Mouse (Mus musculus): Measurements from ENCODE around the gene Cgnl1. TPM values are rescaled to one million over a fixed set of nuclear protein-coding genes. Genes with fewer than 3 reads are reported as not detected.

The Cgnl1 gene
- polyA plus RNA-seq, 1 experiment = 36.5 TPM

DNA sequence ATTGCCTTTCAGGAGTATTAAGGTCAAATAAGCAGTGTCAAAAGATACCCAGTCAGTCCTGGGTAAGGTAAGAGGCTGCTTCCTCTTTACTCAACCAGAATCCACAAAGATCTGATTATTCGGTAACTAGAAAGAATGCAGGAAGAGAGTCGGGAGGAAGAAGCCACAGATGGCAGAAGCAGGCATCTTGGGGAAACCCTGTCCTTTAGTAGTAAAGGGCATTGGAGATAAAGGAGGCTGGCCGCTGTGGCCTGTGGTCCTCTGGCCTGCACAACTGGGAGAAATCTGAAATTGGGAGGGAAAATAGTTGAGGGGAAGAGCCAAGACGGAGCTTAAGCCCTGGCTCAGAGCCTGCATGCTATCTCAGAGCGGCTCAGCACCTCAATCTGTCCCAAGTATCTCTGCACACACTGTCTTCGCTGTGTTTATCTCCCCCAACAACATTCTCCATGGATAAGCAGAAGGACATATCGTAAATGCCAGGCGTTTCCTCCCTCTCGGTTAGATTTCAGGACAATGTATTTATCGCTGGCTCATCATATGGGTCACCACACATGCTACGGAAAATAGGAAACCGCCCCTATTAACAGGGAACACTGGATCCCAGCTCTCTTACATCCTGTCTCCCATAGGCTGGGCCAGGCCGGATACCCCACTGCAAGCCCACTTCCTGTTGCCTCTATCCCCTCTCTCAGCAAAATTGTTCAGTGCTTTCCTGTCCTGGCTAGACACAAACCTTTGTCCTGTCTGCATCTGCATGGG, 164.9 kb downstream of the Cgnl1 start:
- Histone ChIP-seq H3K4me3 (ENCODE audit: control insufficient read depth, low read depth, low read length) (no peak overlapping the region), H3K27ac (ENCODE audit: control insufficient read depth, insufficient read depth, low read depth, low read length) (peak overlapping the region; percentile 43), H3K4me1 (ENCODE audit: control insufficient read depth, insufficient read depth, low read length) (peaks cover 3% of the 10 kb centered on the region), H3K36me3 (ENCODE audit: control insufficient read depth, insufficient read depth, low read length) (no peaks in the 10 kb centered on the region), H3K27me3 (ENCODE audit: control insufficient read depth, insufficient read depth, low read length) (no peaks in the 10 kb centered on the region)
- TF ChIP-seq POLR2A (IDR thresholded peaks at IDR 0.05; ENCODE audit: control insufficient read depth, low read depth, low read length) = no peak
- TF ChIP-seq CTCF (IDR thresholded peaks at IDR 0.05; ENCODE audit: control insufficient read depth, insufficient read depth, insufficient replicate concordance, low read depth, low read length) = no peak

DNA sequence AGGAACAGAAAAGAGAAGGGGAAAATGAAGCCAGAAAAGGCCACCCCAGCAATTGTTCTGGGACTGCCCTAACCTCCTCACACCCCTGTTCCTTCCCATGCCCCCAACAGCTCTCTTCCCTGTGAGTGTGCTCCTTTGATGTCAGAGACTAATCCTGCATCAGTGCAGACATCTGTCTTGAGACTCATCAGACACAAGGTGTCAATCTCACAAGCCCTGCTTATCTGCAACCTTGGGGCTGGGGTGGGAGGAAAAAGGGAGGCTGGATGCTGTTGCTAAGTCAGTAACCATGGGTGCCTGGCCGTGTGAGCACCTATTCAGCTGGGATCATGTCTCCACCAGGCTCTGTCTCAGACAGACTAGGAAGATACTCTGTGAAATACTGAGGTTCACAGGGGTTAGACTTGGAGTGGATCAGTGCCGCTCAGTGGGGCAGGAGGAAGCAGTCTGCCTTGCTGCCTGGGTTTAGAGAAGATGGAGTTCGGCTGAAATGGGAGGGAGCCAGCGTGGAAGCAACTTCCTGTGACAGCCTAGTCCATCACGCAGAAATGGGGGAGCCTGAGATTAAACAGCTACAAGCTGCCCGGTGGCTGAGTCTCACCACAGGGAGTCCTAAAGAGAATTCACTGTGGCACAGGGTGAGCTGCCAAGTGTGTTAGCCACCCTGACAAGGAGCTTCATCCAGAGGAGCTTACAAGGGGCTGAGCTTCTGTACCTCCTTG, 166.3 kb downstream of the Cgnl1 start:
- TF ChIP-seq CTCF (IDR thresholded peaks at IDR 0.05; ENCODE audit: control insufficient read depth, insufficient read depth, insufficient replicate concordance, low read depth, low read length) = no peak
- TF ChIP-seq POLR2A (IDR thresholded peaks at IDR 0.05; ENCODE audit: control insufficient read depth, low read depth, low read length) = no peak
- Histone ChIP-seq H3K4me1 (ENCODE audit: control insufficient read depth, insufficient read depth, low read length) (peaks cover 3% of the 10 kb centered on the region), H3K4me3 (ENCODE audit: control insufficient read depth, low read depth, low read length) (no peak overlapping the region), H3K27ac (ENCODE audit: control insufficient read depth, insufficient read depth, low read depth, low read length) (peak overlapping the region; percentile 14; the same call in 1 of the 2 replicates), H3K36me3 (ENCODE audit: control insufficient read depth, insufficient read depth, low read length) (no peaks in the 10 kb centered on the region), H3K27me3 (ENCODE audit: control insufficient read depth, insufficient read depth, low read length) (no peaks in the 10 kb centered on the region)

DNA sequence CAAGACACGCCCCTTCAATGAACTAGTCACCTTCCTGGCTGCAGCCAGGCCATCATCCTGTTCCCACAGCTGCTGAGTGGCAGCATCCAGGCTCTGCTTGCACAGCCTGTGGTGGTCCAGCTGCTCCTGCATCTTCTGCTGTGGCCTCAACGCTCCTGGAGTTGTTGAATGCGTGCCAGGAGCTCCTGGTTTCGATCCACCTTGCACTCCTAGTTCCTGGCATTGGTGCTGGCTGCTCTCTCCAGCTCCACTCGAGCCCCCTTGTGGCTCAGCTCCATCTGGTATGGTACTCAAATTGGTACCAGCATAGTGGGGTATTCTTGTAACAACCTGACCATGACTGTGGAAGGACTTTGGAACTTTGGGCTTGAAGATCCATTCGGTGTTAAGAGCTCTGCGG, 171.5 kb downstream of the Cgnl1 start:
- TF ChIP-seq CTCF (IDR thresholded peaks at IDR 0.05; ENCODE audit: control insufficient read depth, insufficient read depth, insufficient replicate concordance, low read depth, low read length) (no peak), POLR2A (IDR thresholded peaks at IDR 0.05; ENCODE audit: control insufficient read depth, low read depth, low read length) (no peak)

DNA sequence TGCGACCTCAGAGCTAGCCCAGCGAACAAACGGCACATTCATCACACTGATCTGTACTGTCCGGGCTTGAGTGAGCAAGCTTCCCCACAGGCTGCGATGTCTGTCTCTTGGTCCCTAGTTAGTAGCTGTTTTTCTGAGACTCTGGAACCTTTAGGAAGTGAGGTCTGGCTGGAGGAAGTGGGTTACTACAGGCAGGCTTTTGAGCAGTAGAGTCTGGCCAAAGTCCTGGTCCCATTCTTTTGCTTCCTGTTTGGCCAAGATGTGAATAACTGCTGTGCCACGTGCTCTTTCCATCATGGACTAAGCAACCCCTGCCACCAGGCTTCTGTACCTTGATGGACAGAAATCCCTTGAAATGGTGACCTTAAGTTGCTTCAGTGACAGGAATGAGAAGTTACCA, 174.5 kb downstream of the Cgnl1 start:
- Histone ChIP-seq H3K4me3 (ENCODE audit: control insufficient read depth, low read depth, low read length) (no peak overlapping the region), H3K36me3 (ENCODE audit: control insufficient read depth, insufficient read depth, low read length) (no peaks in the 10 kb centered on the region), H3K27me3 (ENCODE audit: control insufficient read depth, insufficient read depth, low read length) (no peaks in the 10 kb centered on the region), H3K27ac (ENCODE audit: control insufficient read depth, insufficient read depth, low read depth, low read length) (no peak overlapping the region), H3K4me1 (ENCODE audit: control insufficient read depth, insufficient read depth, low read length) (peaks cover 7% of the 10 kb centered on the region)
- TF ChIP-seq CTCF (IDR thresholded peaks at IDR 0.05; ENCODE audit: control insufficient read depth, insufficient read depth, insufficient replicate concordance, low read depth, low read length) (no peak), POLR2A (IDR thresholded peaks at IDR 0.05; ENCODE audit: control insufficient read depth, low read depth, low read length) (no peak)

More for the DNA sequence above, 171.5 kb downstream of the Cgnl1 start:
- Histone ChIP-seq H3K27ac (ENCODE audit: control insufficient read depth, insufficient read depth, low read depth, low read length) (no peak overlapping the region), H3K4me1 (ENCODE audit: control insufficient read depth, insufficient read depth, low read length) (peaks cover 3% of the 10 kb centered on the region), H3K4me3 (ENCODE audit: control insufficient read depth, low read depth, low read length) (no peak overlapping the region), H3K27me3 (ENCODE audit: control insufficient read depth, insufficient read depth, low read length) (no peaks in the 10 kb centered on the region), H3K36me3 (ENCODE audit: control insufficient read depth, insufficient read depth, low read length) (no peaks in the 10 kb centered on the region)

DNA sequence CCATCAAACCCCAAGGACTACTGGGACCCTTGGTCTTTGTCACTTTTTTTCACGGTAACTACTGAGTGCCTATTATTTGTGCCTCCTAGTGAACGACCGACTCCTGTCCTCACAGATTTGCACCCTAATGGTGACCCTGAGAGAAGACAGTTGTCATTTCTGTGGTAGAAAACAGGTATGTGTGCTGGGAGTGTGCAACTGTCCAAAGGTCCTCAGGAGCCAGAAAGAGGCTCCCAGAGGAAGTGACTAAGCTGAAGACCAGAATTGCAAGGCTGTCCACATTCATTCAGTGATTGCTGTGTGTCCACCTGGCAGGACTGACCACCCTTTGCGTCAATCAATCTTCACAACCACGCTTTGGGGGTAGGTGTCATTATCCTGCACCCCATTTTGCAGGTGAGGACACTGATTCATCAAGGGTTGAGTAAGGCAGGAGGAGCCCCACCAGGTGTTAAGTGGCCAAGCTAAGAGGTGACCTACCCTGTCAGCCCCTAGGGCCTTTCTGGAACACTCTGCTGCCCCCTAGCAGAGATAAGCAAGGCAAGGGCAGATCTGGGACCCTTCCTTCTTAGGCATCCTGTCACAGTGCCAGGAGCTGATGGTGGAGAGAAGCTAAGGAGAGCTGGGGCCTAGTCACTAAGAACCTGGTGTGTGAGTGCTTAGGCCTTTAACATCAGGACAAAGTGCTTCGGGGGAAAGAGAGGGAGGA, 178.7 kb downstream of the Cgnl1 start:
- H3K4me3 ChIP-seq (ENCODE audit: control insufficient read depth, low read depth, low read length) = no peak overlapping the region; the same call in 1 of the 2 replicates
- H3K27ac ChIP-seq (ENCODE audit: control insufficient read depth, insufficient read depth, low read depth, low read length) = no peak overlapping the region
- TF ChIP-seq POLR2A (IDR thresholded peaks at IDR 0.05; ENCODE audit: control insufficient read depth, low read depth, low read length) (no peak), CTCF (IDR thresholded peaks at IDR 0.05; ENCODE audit: control insufficient read depth, insufficient read depth, insufficient replicate concordance, low read depth, low read length) (no peak)

DNA sequence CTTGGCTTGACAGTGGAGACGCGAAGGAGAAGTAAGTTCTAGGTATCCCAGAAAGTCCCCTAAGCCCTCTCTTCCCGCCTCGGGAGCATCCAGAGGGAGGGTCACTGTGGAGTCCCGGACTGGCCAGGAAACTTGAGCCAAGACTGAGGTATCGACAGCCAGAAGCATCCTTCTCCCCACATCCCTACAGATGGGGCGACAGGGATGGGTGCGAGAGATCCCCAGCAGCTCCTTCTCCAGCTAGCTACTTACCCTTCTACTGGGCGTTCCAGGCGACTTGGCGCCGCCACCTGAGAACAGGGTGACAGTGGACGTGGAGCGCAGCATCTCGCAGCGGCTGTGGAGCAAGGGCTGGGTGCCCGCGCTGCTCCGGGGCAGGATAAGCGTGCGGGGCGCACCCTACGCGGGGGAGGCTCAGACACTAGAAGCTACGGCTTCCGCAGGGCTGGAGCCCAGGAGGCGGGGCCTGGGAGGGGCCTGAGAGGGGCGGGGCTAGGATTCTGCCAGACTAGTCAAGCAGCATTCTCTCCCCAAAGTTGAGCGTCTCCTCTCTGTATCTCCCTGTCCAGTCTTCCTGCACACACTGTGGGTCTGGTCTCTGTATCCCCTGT, 179.4 kb downstream of the Cgnl1 start, which contains the start of gene Myzap:
Myzap (minus strand) TSS at position 423 of the 611 bp plus-strand sequence.
- TF ChIP-seq POLR2A (IDR thresholded peaks at IDR 0.05; ENCODE audit: control insufficient read depth, low read depth, low read length) (no peak), CTCF (IDR thresholded peaks at IDR 0.05; ENCODE audit: control insufficient read depth, insufficient read depth, insufficient replicate concordance, low read depth, low read length) (no peak)
- Histone ChIP-seq H3K27me3 (ENCODE audit: control insufficient read depth, insufficient read depth, low read length) (no peaks in the 10 kb centered on the region), H3K27ac (ENCODE audit: control insufficient read depth, insufficient read depth, low read depth, low read length) (peak within 1 kb of the TSS; percentile 7; the same call in 1 of the 2 replicates), H3K4me3 (ENCODE audit: control insufficient read depth, low read depth, low read length) (peak within 1 kb of the TSS; percentile 83), H3K4me1 (ENCODE audit: control insufficient read depth, insufficient read depth, low read length) (peaks cover 13% of the 10 kb centered on the region), H3K36me3 (ENCODE audit: control insufficient read depth, insufficient read depth, low read length) (no peaks in the 10 kb centered on the region)

More for the DNA sequence above, 178.7 kb downstream of the Cgnl1 start:
- no peaks in the 10 kb centered on the region for H3K36me3 ChIP-seq (ENCODE audit: control insufficient read depth, insufficient read depth, low read length)
- H3K4me1 ChIP-seq (ENCODE audit: control insufficient read depth, insufficient read depth, low read length) = peaks cover 13% of the 10 kb centered on the region
- H3K27me3 ChIP-seq (ENCODE audit: control insufficient read depth, insufficient read depth, low read length) = no peaks in the 10 kb centered on the region

Measured in testis, adult 2 months (tissue).